Comparison of ENCODE assay signal across 8 mouse cellular contexts in genomic region chr1:161687548-161687947, GRCm38 (mm10).
DNase-seq lines count a peak whose midpoint lies in the region; ATAC-seq and TF ChIP-seq lines count a peak whose summit lies in the region.

No protein-coding gene starts in this region.

- H3K9ac ChIP-seq in lung, embryonic 14.5 days, result no peak overlapping the region

- no peaks in the 10 kb centered on the region for H3K9me3 ChIP-seq in lung, embryonic 14.5 days (ENCODE audit: low read depth, low read length)

- no peak for ATAC-seq in lung, embryonic 14.5 days (ENCODE audit: insufficient read depth)

- peak; percentile 87 for TF ChIP-seq CTCF in lung, embryonic 14.5 days (IDR thresholded peaks at IDR 0.05; ENCODE audit: low read depth)

- 18% methylated on average over 12 of the region's 12 CpGs for WGBS in lung, embryonic 14.5 days

- no peaks in the 10 kb centered on the region for H3K36me3 ChIP-seq in lung, embryonic 14.5 days (ENCODE audit: insufficient read depth)

- H3K27me3 ChIP-seq in lung, embryonic 14.5 days (ENCODE audit: insufficient read depth, low read length), result no peaks in the 10 kb centered on the region

- DNase-seq in urinary bladder, adult 18-20 months (ENCODE audit: low spot score in 2 of 2), result peak; percentile 13 to 39
- DNase-seq in urinary bladder, postnatal 10 days (ENCODE audit: low spot score), result no peak
- peak; percentile 56 to 77 for DNase-seq in cerebellum, postnatal 25 days
- DNase-seq in gastrocnemius, postnatal 10 days, result peak; percentile 58
- peak; percentile 44 to 61 for DNase-seq in kidney, postnatal 25 days
- DNase-seq in lung, embryonic 14.5 days, result peak; percentile 88
- DNase-seq in retina, postnatal 1 day, result peak; percentile 72
- peak; percentile 35 for DNase-seq in urinary bladder, adult 2 months (ENCODE audit: low spot score)

- H3K4me1 ChIP-seq in lung, embryonic 14.5 days (ENCODE audit: insufficient read depth), result no peaks in the 10 kb centered on the region

- H3K4me3 ChIP-seq in lung, embryonic 14.5 days (ENCODE audit: low read depth, low read length), result no peak overlapping the region

- no peak overlapping the region for H3K27ac ChIP-seq in lung, embryonic 14.5 days (ENCODE audit: low read depth)

- peak overlapping the region; percentile 40; the same call in 1 of the 2 replicates for H3K4me2 ChIP-seq in lung, embryonic 14.5 days
